Mouse (Mus musculus): ENCODE results near the gene Cfi.

- TF ChIP-seq TAL1 (IDR thresholded peaks at IDR 0.05; ENCODE audit: low read length) (no peak), GATA1 (IDR thresholded peaks at IDR 0.05; ENCODE audit: low read length) (no peak)
Measured at GRCm38 (mm10) chr3:129830626-129831025, 5.1 kb upstream of the Cfi start.
